35 mouse cellular contexts compared by ENCODE assay signal in genomic region chr3:66309531-66309930, GRCm38 (mm10). TPM values are rescaled to one million over a fixed set of nuclear protein-coding genes. Genes with fewer than 3 reads are reported as not detected.
"Had no signal": no experiment of that assay in that cellular context is flagged by ENCODE, and none has a peak within 500 bp of the region (broad histone marks: within the 10 kb centered on the region; RNA-seq: fewer than 3 reads in every experiment).

No protein-coding gene starts in this region.

- H3K36me3 ChIP-seq: limb, embryonic 10.5 days; limb, embryonic 12.5 days; limb, embryonic 13.5 days; limb, embryonic 15.5 days; liver, embryonic 12.5 days; liver, embryonic 13.5 days; liver, embryonic 15.5 days; lung, embryonic 15.5 days; midbrain, embryonic 10.5 days; midbrain, embryonic 12.5 days; midbrain, embryonic 13.5 days; midbrain, embryonic 15.5 days; neural tube, embryonic 12.5 days had no signal

- ATAC-seq: liver, embryonic 12.5 days; liver, postnatal 0 days; midbrain, embryonic 13.5 days; midbrain, embryonic 15.5 days; midbrain, embryonic 16.5 days had no signal

- H3K4me2 ChIP-seq: limb, embryonic 12.5 days; limb, embryonic 13.5 days; limb, embryonic 15.5 days; liver, embryonic 11.5 days; liver, embryonic 12.5 days; liver, embryonic 13.5 days; liver, embryonic 15.5 days; lung, embryonic 14.5 days; lung, embryonic 15.5 days; midbrain, embryonic 11.5 days; midbrain, embryonic 12.5 days; midbrain, embryonic 13.5 days; midbrain, embryonic 15.5 days; neural tube, embryonic 12.5 days had no signal

- H3K9ac ChIP-seq: limb, embryonic 12.5 days; limb, embryonic 13.5 days; limb, embryonic 15.5 days; liver, embryonic 12.5 days; liver, embryonic 13.5 days; liver, embryonic 14.5 days; liver, embryonic 15.5 days; liver, postnatal 0 days; lung, embryonic 14.5 days; lung, embryonic 15.5 days; midbrain, embryonic 12.5 days; midbrain, embryonic 13.5 days; midbrain, embryonic 15.5 days; neural tube, embryonic 12.5 days had no signal

- H3K4me3 ChIP-seq: left cerebral cortex, adult 2 months; limb, embryonic 10.5 days; limb, embryonic 12.5 days; limb, embryonic 13.5 days; limb, embryonic 15.5 days; liver, embryonic 12.5 days; liver, embryonic 13.5 days; liver, embryonic 15.5 days; lung, embryonic 15.5 days; megakaryocyte, embryonic 14.5 days; midbrain, embryonic 10.5 days; midbrain, embryonic 12.5 days; midbrain, embryonic 13.5 days; midbrain, embryonic 15.5 days; myocyte; neural tube, embryonic 12.5 days had no signal

- H3K9me3 ChIP-seq: limb, embryonic 10.5 days; limb, embryonic 12.5 days; limb, embryonic 13.5 days; limb, embryonic 15.5 days; liver, embryonic 12.5 days; liver, embryonic 13.5 days; liver, embryonic 15.5 days; lung, embryonic 15.5 days; megakaryocyte, embryonic 14.5 days; midbrain, embryonic 10.5 days; midbrain, embryonic 12.5 days; midbrain, embryonic 13.5 days; midbrain, embryonic 15.5 days; neural tube, embryonic 12.5 days had no signal

- H3K4me1 ChIP-seq: limb, embryonic 10.5 days; limb, embryonic 12.5 days; limb, embryonic 13.5 days; limb, embryonic 15.5 days; liver, embryonic 12.5 days; liver, embryonic 13.5 days; liver, embryonic 15.5 days; midbrain, embryonic 10.5 days; midbrain, embryonic 12.5 days; midbrain, embryonic 13.5 days; midbrain, embryonic 15.5 days; neural tube, embryonic 12.5 days had no signal

- DNase-seq: left cerebral cortex, postnatal 4 days; liver; liver, embryonic 13.5 days; liver, postnatal 0 days; lung, adult 18-20 months; lung, adult 2 months; lung, embryonic 14.5 days; lung, postnatal 10 days; lung, postnatal 14 days; lung, postnatal 36 days; lung, postnatal 4 days; midbrain, embryonic 14.5 days had no signal

- H3K27me3 ChIP-seq: limb, embryonic 12.5 days; limb, embryonic 13.5 days; limb, embryonic 15.5 days; liver, embryonic 12.5 days; liver, embryonic 13.5 days; liver, embryonic 15.5 days; lung, embryonic 15.5 days; megakaryocyte, embryonic 14.5 days; midbrain, embryonic 12.5 days; midbrain, embryonic 13.5 days; midbrain, embryonic 15.5 days; neural tube, embryonic 12.5 days had no signal

- H3K27ac ChIP-seq: left cerebral cortex, adult 2 months; limb, embryonic 10.5 days; limb, embryonic 12.5 days; limb, embryonic 13.5 days; limb, embryonic 15.5 days; liver, embryonic 12.5 days; liver, embryonic 13.5 days; liver, embryonic 14.5 days; liver, embryonic 15.5 days; macrophage; midbrain, embryonic 10.5 days; midbrain, embryonic 12.5 days; midbrain, embryonic 13.5 days; midbrain, embryonic 15.5 days; neural tube, embryonic 12.5 days had no signal

RNA-seq across cellular contexts. Expression of gene Veph1, which starts 12.9 kb away (rescaled TPM):
- total RNA-seq: left cerebral cortex, adult 2 months; megakaryocyte progenitor cell, adult 5-6 weeks; megakaryocyte-erythroid progenitor cell, adult 5-6 weeks; monocyte, adult 5-6 weeks had no signal
- polyA plus RNA-seq: liver, postnatal 0 days; macrophage; myocyte had no signal
